ENCODE assay signal across 16 mouse cellular contexts in genomic region chr11:77026559-77026958, GRCm38 (mm10). TPM values are rescaled to one million over a fixed set of nuclear protein-coding genes. Genes with fewer than 3 reads are reported as not detected.
DNase-seq lines count a peak whose midpoint lies in the region; ATAC-seq and TF ChIP-seq lines count a peak whose summit lies in the region.
"Had no signal": no experiment of that assay in that cellular context is flagged by ENCODE, and none has a peak within 500 bp of the region (broad histone marks: within the 10 kb centered on the region; RNA-seq: fewer than 3 reads in every experiment).

No protein-coding gene starts in this region.

- no peak overlapping the region for H3K27ac ChIP-seq in kidney, postnatal 0 days
- H3K27ac ChIP-seq in stomach, postnatal 0 days (replicated peaks) = no peak overlapping the region
- H3K27ac ChIP-seq: lung, embryonic 15.5 days; neural tube, embryonic 12.5 days had no signal

- no peaks in the 10 kb centered on the region for H3K36me3 ChIP-seq in kidney, postnatal 0 days (ENCODE audit: insufficient read depth, low read length)
- H3K36me3 ChIP-seq in stomach, postnatal 0 days (ENCODE audit: control insufficient read depth, insufficient read depth, low read length) = no peaks in the 10 kb centered on the region
- H3K36me3 ChIP-seq: lung, embryonic 15.5 days; neural tube, embryonic 12.5 days had no signal

- no peaks in the 10 kb centered on the region for H3K9me3 ChIP-seq in kidney, postnatal 0 days (replicated peaks; ENCODE audit: low read length)
- no peaks in the 10 kb centered on the region for H3K9me3 ChIP-seq in stomach, postnatal 0 days (ENCODE audit: control insufficient read depth, low read length)
- H3K9me3 ChIP-seq: lung, embryonic 15.5 days; megakaryocyte, embryonic 14.5 days; neural tube, embryonic 12.5 days had no signal

- no peak overlapping the region for H3K4me3 ChIP-seq in kidney, postnatal 0 days (replicated peaks; ENCODE audit: low read depth, low read length)
- H3K4me3 ChIP-seq in stomach, postnatal 0 days (ENCODE audit: low read depth, low read length) = no peak overlapping the region
- H3K4me3 ChIP-seq: lung, embryonic 15.5 days; megakaryocyte, embryonic 14.5 days; neural tube, embryonic 12.5 days had no signal

- H3K27me3 ChIP-seq in kidney, postnatal 0 days (ENCODE audit: insufficient read depth, low read length) = no peaks in the 10 kb centered on the region
- H3K27me3 ChIP-seq in Patski = peaks cover 4% of the 10 kb centered on the region
- no peaks in the 10 kb centered on the region for H3K27me3 ChIP-seq in stomach, postnatal 0 days (ENCODE audit: control insufficient read depth, insufficient read depth, low read length)
- H3K27me3 ChIP-seq: lung, embryonic 15.5 days; megakaryocyte, embryonic 14.5 days; neural tube, embryonic 12.5 days had no signal

- no peak for TF ChIP-seq EP300 in stomach, postnatal 0 days (optimal IDR thresholded peaks at IDR 0.05)

- POLR2A ChIA-PET in Patski (lab: Charles Lee) = no interaction called here

- peak; percentile 56 for TF ChIP-seq CTCF in kidney, postnatal 0 days (IDR thresholded peaks at IDR 0.05; ENCODE audit: low read depth)
- peak; percentile 44 for TF ChIP-seq CTCF in Patski (IDR thresholded peaks at IDR 0.05)
- peak; percentile 55 for TF ChIP-seq CTCF in stomach, postnatal 0 days (IDR thresholded peaks at IDR 0.05; ENCODE audit: low read depth)

- H3K4me2 ChIP-seq in kidney, postnatal 0 days (ENCODE audit: low read length) = no peak overlapping the region
- H3K4me2 ChIP-seq in stomach, postnatal 0 days (replicated peaks; ENCODE audit: low read depth) = no peak overlapping the region
- H3K4me2 ChIP-seq: lung, embryonic 15.5 days; neural tube, embryonic 12.5 days had no signal

- ATAC-seq in kidney, postnatal 0 days (replicated peaks; ENCODE audit: low FRiP score, low read depth) = no peak
- no peak for ATAC-seq in Patski
- no peak for ATAC-seq in stomach, postnatal 0 days (ENCODE audit: low FRiP score, low TSS enrichment)
- ATAC-seq: forebrain, embryonic 16.5 days had no signal

- DNase-seq in kidney, postnatal 0 days (ENCODE audit: low spot score) = no peak
- DNase-seq in kidney, postnatal 36 days = no peak
- DNase-seq in thymus, postnatal 0 days (ENCODE audit: low spot score) = peak; percentile 9
- no peak for DNase-seq in thymus, postnatal 25 days
- no peak for DNase-seq in Patski (ENCODE audit: low read depth, low spot score)
- no peak for DNase-seq in stomach, postnatal 0 days (ENCODE audit: low spot score)
- DNase-seq in right cerebral cortex, postnatal 10 days (ENCODE audit: low spot score in 2 of 2) = no peak
- DNase-seq: adrenal gland, adult 2 months; cerebellum, adult 2 months; embryo, embryonic 11 days; gastrocnemius, postnatal 10 days; kidney, adult 18-20 months had no signal

- CTCF ChIA-PET in Patski (lab: Charles Lee) = no interaction called here

- in situ Hi-C loops in Patski (cut with MboI; ENCODE audit: low pct_unique_long_range_greater_than_20kb) = no loop called here

- no peak overlapping the region for H3K9ac ChIP-seq in kidney, postnatal 0 days (ENCODE audit: low read depth, low read length)
- no peak overlapping the region for H3K9ac ChIP-seq in stomach, postnatal 0 days (ENCODE audit: low read length)
- H3K9ac ChIP-seq: lung, embryonic 15.5 days; neural tube, embryonic 12.5 days had no signal

- 74% methylated on average over 3 of the region's 3 CpGs for WGBS in kidney, postnatal 0 days
- WGBS in stomach, postnatal 0 days = 69% methylated on average over 3 of the region's 3 CpGs

- no peaks in the 10 kb centered on the region for H3K4me1 ChIP-seq in kidney, postnatal 0 days (replicated peaks; ENCODE audit: insufficient read depth, low read length)
- no peaks in the 10 kb centered on the region for H3K4me1 ChIP-seq in stomach, postnatal 0 days (replicated peaks; ENCODE audit: control insufficient read depth, insufficient read depth)
- H3K4me1 ChIP-seq: lung, embryonic 15.5 days; neural tube, embryonic 12.5 days had no signal

RNA-seq across cellular contexts. Expression of gene Slc6a4, which starts 28.2 kb away (rescaled TPM):
- polyA plus RNA-seq in kidney, postnatal 0 days (2015; fragmentation: Nextera tagmentation; extraction: Ambion mirVana) = 3.3 and 3.4 TPM in 2 replicates
- polyA plus RNA-seq in thymus, postnatal 0 days (2015; fragmentation: Nextera tagmentation; extraction: Ambion mirVana) = 0.66 and 1.1 TPM in 2 replicates
- 0.13 TPM for polyA plus RNA-seq in Patski (2021)
- polyA plus RNA-seq in stomach, postnatal 0 days (2015; fragmentation: Nextera tagmentation; extraction: Ambion mirVana) = 0.29 and 0.30 TPM in 2 replicates

RNA-seq across cellular contexts. Expression of gene Nsrp1, which starts 51.7 kb away (rescaled TPM):
- polyA plus RNA-seq in kidney, postnatal 0 days (2015; fragmentation: Nextera tagmentation; extraction: Ambion mirVana) = 76.3 TPM in 2 replicates
- polyA plus RNA-seq in thymus, postnatal 0 days (2015; fragmentation: Nextera tagmentation; extraction: Ambion mirVana) = 87.0 and 90.7 TPM in 2 replicates
- polyA plus RNA-seq in Patski (2021) = 33.8 TPM
- 38.5 and 45.1 TPM in 2 replicates for polyA plus RNA-seq in stomach, postnatal 0 days (2015; fragmentation: Nextera tagmentation; extraction: Ambion mirVana)
